Mouse (Mus musculus) heart, embryonic 14.5 days (tissue): ENCODE measurements around the gene Glis3. TPM values are rescaled to one million over a fixed set of nuclear protein-coding genes. Genes with fewer than 3 reads are reported as not detected.

Experiments
- ATAC-seq: fragments of 200-750 bp; cut with Nextera tagmentation; 2 replicates; pipeline ENCODE4 v1.8.0; 2017; ENCODE audit warnings: low read depth, moderate TSS enrichment; ENCODE audit not compliant: insufficient number of reproducible peaks, insufficient read depth, low FRiP score
- H3K27ac ChIP-seq, 2 experiments: fragments of 200-500 bp in 1 of 2; fragments of 300-500 bp in 1 of 2; sonication (generic) in 1 of 2; replicated peaks in 1 of 2; 2 replicates each; pipeline ENCODE4 v1.5.1; 2012 to 2014; ENCODE audit warnings: low read depth in 2 of 2, low read length in 2 of 2, control low read depth in 1 of 2, mild to moderate bottlenecking in 1 of 2, mixed read lengths in 1 of 2; ENCODE audit not compliant: control insufficient read depth in 1 of 2, insufficient read depth in 1 of 2
- H3K27me3 ChIP-seq: fragments of 300-500 bp; sonication (generic); 2 replicates; pipeline ENCODE4 v1.6.1; 2014; ENCODE audit warnings: mild to moderate bottlenecking, low read length, control low read depth; ENCODE audit not compliant: control insufficient read depth, insufficient read depth
- H3K36me3 ChIP-seq: fragments of 300-500 bp; sonication (generic); 2 replicates; pipeline ENCODE4 v1.6.1; 2014; ENCODE audit warnings: mild to moderate bottlenecking, control low read depth, low read length, mixed read lengths; ENCODE audit not compliant: control insufficient read depth, insufficient read depth
- H3K4me1 ChIP-seq, 2 experiments: fragments of 200-500 bp in 1 of 2; fragments of 300-500 bp in 1 of 2; sonication (generic) in 1 of 2; 2 replicates each; pipeline ENCODE4 v1.6.1; 2012 to 2014; ENCODE audit warnings: low read length in 2 of 2, control low read depth in 1 of 2, mixed read lengths in 1 of 2; ENCODE audit not compliant: control insufficient read depth in 2 of 2, insufficient read depth in 2 of 2
- H3K4me2 ChIP-seq: fragments of 300-500 bp; sonication (generic); 2 replicates; pipeline ENCODE4 v1.6.1; 2014; ENCODE audit warnings: mild to moderate bottlenecking, low read length
- H3K4me3 ChIP-seq, 2 experiments: fragments of 200-500 bp in 1 of 2; fragments of 300-500 bp in 1 of 2; sonication (generic) in 1 of 2; 2 replicates each; pipeline ENCODE4 v1.5.1; 2012 to 2014; ENCODE audit warnings: low read length in 2 of 2, mild to moderate bottlenecking in 2 of 2, control low read depth in 1 of 2, low read depth in 1 of 2, moderate library complexity in 1 of 2; ENCODE audit not compliant: control insufficient read depth in 1 of 2, insufficient read depth in 1 of 2
- H3K9ac ChIP-seq: fragments of 300-500 bp; sonication (generic); 2 replicates; pipeline ENCODE4 v1.6.1; 2014; ENCODE audit warnings: mild to moderate bottlenecking, low read length
- H3K9me3 ChIP-seq: fragments of 300-500 bp; sonication (generic); 2 replicates; pipeline ENCODE4 v1.6.1; 2016; ENCODE audit warnings: low read length, control low read depth; ENCODE audit not compliant: control insufficient read depth
- WGBS: fragments of 180-500 bp; shearing (Covaris S2); extraction: QIAGEN DNeasy Blood & Tissue Kit; methylation state at CpG from one replicate; pipeline ENCODE4 v1.1.7; 2014; 5-methylcytosine and 5-hydroxymethylcytosine counted together
- polyA plus RNA-seq: library from polyadenylated mRNA; unstranded; fragments of >200 nt; fragmentation: Nextera tagmentation; extraction: Ambion mirVana; gene quantifications from 2 replicates; pipeline ENCODE4 v1.2.1, GENCODE M21; 2014

Glis3 gene
- polyA plus RNA-seq, 1 experiment from 2014 or later: 1.6 TPM

DNA sequence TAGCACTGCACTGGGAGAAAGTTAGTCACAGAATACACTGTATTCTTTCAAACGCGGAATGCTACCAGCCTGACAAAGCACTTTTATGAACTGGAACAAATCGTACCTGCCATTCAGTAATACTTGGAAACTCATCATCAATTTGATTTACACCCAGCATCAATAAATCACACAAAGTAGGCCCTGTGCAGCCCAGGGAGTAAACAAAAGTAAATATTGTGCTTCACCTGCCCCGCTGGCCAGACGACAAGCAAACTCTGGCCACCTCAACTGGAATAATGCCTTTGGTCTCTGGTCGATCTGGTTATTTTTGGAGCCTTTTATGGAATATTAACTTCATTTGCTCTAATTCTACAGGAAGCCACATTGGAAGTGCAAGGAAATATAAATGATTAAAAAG lies 23.0 kb downstream of the Glis3 start:
- Histone ChIP-seq H3K4me2 (no peak overlapping the region), H3K4me3 (no peak overlapping the region), H3K9ac (no peak overlapping the region), H3K27me3 (no peaks in the 10 kb centered on the region), H3K36me3 (no peaks in the 10 kb centered on the region), H3K9me3 (no peaks in the 10 kb centered on the region), H3K27ac (no peak overlapping the region), H3K4me1 (no peaks in the 10 kb centered on the region)
- 84% methylated on average over 6 of the region's 6 CpGs for WGBS
- ATAC-seq: no peak

DNA sequence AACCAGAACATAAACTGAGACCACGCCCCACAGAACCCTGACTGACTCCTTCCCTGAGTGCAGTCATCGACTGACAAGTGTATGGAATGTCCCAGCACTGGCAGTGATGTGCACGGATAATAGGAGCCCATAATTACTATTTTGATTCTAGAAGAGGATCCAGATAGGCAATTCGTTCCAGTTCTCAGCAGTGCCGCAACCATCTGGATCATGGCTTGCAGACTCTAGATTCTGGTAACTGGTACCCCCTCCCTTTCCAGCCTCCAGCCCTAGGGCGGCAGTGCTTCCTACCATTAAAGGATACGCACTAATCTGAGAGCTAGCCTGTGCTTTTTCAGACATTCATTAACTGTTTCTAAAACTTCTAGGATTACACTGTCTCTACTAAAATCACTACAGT lies 24.7 kb downstream of the Glis3 start:
- H3K27ac ChIP-seq: no peak overlapping the region
- H3K9me3 ChIP-seq: no peaks in the 10 kb centered on the region
- ATAC-seq: no peak
- H3K36me3 ChIP-seq: no peaks in the 10 kb centered on the region
- no peak overlapping the region for H3K4me2 ChIP-seq
- H3K27me3 ChIP-seq: no peaks in the 10 kb centered on the region
- H3K9ac ChIP-seq: no peak overlapping the region
- 71% methylated on average over 7 of the region's 7 CpGs for WGBS
- H3K4me1 ChIP-seq: no peaks in the 10 kb centered on the region
- no peak overlapping the region for H3K4me3 ChIP-seq

DNA sequence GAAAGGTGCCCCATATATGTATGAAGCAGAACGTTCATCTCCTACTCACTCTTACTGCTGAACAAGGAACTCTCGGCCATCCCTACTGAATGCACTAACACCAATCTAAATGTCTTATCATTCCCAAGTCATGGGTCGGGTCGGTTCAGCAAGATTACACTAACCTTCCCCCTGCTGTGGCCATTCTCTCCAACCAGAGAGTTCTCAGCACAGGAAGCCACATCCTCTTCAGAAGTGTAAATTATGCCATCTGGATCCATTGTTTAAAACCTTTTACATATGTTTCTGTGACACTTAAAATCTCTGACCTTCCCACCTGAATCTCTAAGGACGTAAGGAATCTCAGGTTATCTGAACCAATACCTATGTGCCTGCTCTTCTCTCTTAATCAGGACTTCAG lies 29.0 kb downstream of the Glis3 start:
- no peaks in the 10 kb centered on the region for H3K9me3 ChIP-seq
- H3K4me1 ChIP-seq: peaks cover 0 to 5% of the 10 kb centered on the region in 2 experiments; a peak in 1 of 4 replicates
- no peak overlapping the region for H3K9ac ChIP-seq
- WGBS: 75% methylated on average over 5 of the region's 5 CpGs
- no peak overlapping the region for H3K4me2 ChIP-seq
- no peak overlapping the region for H3K4me3 ChIP-seq
- no peak overlapping the region for H3K27ac ChIP-seq
- H3K27me3 ChIP-seq: no peaks in the 10 kb centered on the region
- ATAC-seq: no peak
- no peaks in the 10 kb centered on the region for H3K36me3 ChIP-seq

DNA sequence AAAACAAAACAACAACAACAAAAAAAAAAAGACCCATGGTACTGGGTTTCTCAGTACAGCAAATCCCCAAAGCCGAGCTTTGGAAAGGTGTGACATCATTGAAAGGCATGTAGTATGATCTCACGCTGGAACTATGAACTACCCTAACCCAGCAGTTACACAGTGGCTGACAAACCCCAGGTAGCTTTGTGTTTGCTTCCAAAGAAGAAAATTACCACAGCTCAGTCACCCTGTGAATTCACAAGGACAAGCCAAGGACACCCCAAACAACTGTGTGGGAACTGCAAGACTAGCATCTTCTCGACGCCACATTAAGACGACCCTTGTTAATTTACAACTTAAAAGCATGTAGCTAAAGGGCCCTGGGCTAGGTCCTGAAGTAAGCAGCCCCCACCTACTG lies 30.4 kb downstream of the Glis3 start:
- H3K27me3 ChIP-seq: no peaks in the 10 kb centered on the region
- H3K9ac ChIP-seq: no peak overlapping the region
- ATAC-seq: no peak
- no peaks in the 10 kb centered on the region for H3K9me3 ChIP-seq
- no peak overlapping the region for H3K4me3 ChIP-seq
- H3K27ac ChIP-seq: no peak overlapping the region
- H3K36me3 ChIP-seq: no peaks in the 10 kb centered on the region
- WGBS: 54% methylated on average over 5 of the region's 5 CpGs
- no peak overlapping the region for H3K4me2 ChIP-seq
- H3K4me1 ChIP-seq: peaks cover 0 to 5% of the 10 kb centered on the region in 2 experiments; a peak in 1 of 4 replicates

DNA sequence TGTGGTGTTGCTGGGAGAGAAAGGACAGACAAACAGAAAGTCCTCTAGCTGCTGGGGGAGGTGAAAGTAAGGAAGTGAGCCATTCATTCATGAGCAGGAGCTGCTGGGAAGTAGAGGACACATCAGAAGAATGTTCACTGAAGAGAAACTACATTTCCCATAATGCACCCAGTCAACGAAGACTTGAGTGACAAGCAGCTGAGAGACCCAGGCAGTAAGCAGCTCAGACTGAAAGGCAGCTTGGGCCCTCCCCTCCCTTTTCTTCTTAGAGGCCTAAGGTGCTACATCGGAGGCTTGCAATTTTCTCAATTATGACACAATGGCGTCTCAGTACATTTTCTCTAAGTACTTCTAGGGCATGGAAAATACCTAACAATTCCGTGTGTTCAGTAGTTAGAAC lies 31.0 kb downstream of the Glis3 start:
- Histone ChIP-seq H3K9me3 (no peaks in the 10 kb centered on the region), H3K27me3 (no peaks in the 10 kb centered on the region), H3K9ac (no peak overlapping the region), H3K4me2 (no peak overlapping the region), H3K27ac (no peak overlapping the region), H3K4me3 (no peak overlapping the region), H3K36me3 (no peaks in the 10 kb centered on the region), H3K4me1 (peaks cover 0 to 5% of the 10 kb centered on the region in 2 experiments; a peak in 1 of 4 replicates)
- ATAC-seq: no peak
- WGBS: 61% methylated on average over 4 of the region's 4 CpGs

DNA sequence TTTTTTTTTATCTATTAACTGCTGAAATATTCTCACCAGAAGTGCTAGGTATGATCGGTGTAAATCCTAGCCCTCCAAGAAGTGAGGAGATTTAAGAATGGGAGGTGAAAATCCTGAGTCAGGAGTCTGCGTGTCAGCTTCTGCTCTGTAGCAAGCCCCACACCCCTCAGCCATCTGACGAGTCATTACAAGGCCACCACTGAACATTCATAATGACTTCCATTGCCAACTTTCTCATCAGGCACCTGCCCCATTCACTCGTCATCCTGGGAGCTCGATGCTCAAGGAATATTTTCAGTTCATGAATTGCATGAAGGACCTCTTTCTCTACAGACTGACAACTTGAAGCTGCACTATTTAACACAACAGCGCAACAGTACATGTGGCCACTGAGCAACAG lies 32.5 kb downstream of the Glis3 start:
- Histone ChIP-seq H3K4me3 (no peak overlapping the region), H3K4me2 (no peak overlapping the region)
- no peak for ATAC-seq

DNA sequence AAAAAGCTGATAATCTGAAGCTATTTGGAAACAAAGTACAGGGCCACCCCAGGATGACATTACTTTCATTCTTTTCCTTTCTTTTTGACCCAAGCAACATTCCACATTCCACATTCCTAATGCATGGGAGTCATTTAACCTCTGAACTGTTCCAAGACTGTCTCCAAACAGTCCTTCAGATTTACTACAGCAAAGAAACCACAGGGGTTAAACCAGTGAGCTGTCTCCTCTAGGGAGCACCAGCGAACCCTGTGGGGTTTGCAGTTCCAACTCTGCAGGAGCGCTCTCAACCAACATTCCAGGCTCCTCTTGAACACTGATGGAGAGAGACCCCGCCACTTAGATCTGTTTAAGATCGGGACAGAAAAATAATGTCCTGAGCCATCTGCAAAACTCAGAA lies 33.6 kb downstream of the Glis3 start:
- ATAC-seq: no peak
- H3K9me3 ChIP-seq: no peaks in the 10 kb centered on the region
- 39% methylated on average over 4 of the region's 4 CpGs for WGBS
- H3K4me1 ChIP-seq: peaks cover 0 to 5% of the 10 kb centered on the region in 2 experiments; a peak in 1 of 4 replicates
- no peak overlapping the region for H3K4me3 ChIP-seq
- H3K27me3 ChIP-seq: no peaks in the 10 kb centered on the region
- no peaks in the 10 kb centered on the region for H3K36me3 ChIP-seq
- no peak overlapping the region for H3K27ac ChIP-seq
- H3K4me2 ChIP-seq: no peak overlapping the region
- no peak overlapping the region for H3K9ac ChIP-seq

More for the DNA sequence above, 32.5 kb downstream of the Glis3 start:
- Histone ChIP-seq H3K27ac (no peak overlapping the region), H3K36me3 (no peaks in the 10 kb centered on the region), H3K9ac (no peak overlapping the region), H3K9me3 (no peaks in the 10 kb centered on the region), H3K27me3 (no peaks in the 10 kb centered on the region), H3K4me1 (peaks cover 0 to 5% of the 10 kb centered on the region in 2 experiments; a peak in 1 of 4 replicates)
- WGBS: 79% methylated on average over 6 of the region's 6 CpGs

DNA sequence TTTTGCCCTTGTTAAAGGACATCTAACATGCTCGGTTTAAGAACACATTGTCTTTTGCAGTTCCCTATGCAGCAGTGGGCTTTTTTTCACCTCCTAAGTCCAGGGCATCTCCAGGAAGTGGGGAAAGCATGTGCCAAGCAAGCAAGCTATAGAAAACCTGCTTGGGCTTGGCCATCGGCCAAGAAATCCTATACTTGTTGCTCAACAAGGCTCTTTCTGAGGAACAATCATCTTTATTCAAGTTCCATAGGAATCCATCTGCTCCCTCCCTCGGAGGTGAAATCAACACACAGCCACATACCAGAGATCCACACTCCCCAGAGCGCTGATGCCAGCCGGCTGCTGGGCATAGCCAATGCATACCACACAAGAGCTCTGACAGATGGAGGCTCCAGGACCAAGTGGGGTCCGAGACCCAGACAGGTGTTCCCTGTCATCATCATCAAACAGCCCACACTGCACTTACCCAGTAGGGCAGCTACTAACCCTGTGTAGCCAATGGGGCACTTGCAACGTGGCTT lies 39.0 kb downstream of the Glis3 start:
- no peak overlapping the region for H3K9ac ChIP-seq

More for the DNA sequence above, 39.0 kb downstream of the Glis3 start:
- Histone ChIP-seq H3K27ac (no peak overlapping the region), H3K9me3 (no peaks in the 10 kb centered on the region), H3K4me1 (no peaks in the 10 kb centered on the region), H3K4me2 (no peak overlapping the region), H3K4me3 (no peak overlapping the region), H3K27me3 (no peaks in the 10 kb centered on the region), H3K36me3 (no peaks in the 10 kb centered on the region)
- no peak for ATAC-seq
- WGBS: 63% methylated on average over 7 of the region's 7 CpGs
